Mouse (Mus musculus) adrenal gland, postnatal 25 days (tissue): ENCODE measurements around the gene Fzr1. TPM values are rescaled to one million over a fixed set of nuclear protein-coding genes. Genes with fewer than 3 reads are reported as not detected.

Source experiments
- DNase-seq: peaks from one replicate; pipeline ENCODE4 v3.0.0; 2021; ENCODE audit warnings: mixed read lengths
- total RNA-seq: library from RNA; stranded (reverse); gene quantifications from 2 replicates; pipeline ENCODE4 v1.2.3, GENCODE M21; 2021

Gene Fzr1
- total RNA-seq, 1 experiment from 2014 or later, result 51.6 TPM

DNA sequence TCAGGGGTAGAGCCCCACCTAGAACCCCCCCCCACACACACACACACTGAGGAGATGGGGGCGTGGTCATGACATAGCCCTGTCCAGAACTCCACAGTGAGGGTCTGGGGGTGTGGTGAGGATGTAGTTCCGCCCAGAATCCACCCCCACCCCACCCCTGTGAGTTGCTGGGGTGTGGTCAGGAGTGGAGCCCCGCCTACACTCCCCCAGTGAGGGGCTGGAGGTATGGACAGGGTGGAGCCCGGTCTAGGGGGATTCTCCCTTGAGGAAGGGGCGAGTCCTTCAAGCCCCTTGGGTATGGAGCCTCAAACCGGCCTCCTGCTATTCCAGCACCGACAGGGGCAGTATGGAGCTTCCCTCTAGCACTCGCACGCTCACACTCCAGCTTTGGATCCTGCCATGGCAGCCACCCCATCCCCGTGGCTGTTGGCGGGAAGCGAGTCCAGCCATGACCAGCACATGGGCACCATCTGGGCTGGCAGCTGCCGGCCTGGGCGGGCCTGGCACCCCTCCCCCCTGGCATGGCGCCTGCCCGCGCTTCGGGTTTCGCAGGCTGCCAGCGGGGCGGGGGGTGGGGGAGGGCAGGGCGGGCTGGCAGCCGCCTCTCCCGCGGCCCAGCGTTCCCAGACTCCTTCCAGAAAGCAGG, 38.4 kb upstream of the Fzr1 start:
- peak; percentile 86 for DNase-seq

DNA sequence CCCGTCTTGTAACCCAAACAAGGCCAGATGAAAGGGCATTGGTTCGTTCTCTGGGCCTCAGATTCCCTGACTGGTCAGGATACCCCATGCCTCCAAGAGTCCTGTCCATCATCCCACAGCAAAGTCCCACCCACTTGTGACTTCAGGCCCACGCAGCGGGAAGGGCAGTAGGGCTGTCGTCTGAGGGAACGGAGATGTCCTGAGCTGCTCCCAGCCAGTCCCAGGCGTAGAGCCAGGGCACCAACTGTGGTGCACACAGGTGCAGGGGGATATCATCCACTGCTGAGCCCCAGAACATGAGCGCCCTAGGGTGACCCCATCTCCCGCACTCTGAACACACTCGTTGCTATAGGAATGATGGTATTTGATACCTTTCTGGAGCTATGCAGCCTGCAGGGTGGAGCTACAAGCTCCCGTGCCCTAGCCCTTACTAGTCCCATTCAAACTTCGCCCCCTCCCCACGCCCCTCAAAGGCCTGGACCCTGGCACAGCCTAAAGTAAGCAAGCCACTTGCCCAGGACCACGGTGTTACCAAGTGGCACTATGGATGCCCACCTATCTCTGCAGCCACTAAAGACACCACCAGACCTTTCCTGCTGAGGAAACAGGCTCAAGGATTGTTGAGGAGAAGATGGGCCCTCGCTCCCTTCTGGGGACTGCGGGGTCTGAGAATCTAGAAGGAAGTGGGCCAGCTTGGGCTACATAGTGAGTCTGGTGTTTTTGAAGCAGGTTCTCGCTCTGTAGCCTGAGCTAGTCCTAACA, 37.4 kb upstream of the Fzr1 start:
- peak; percentile 2 for DNase-seq

DNA sequence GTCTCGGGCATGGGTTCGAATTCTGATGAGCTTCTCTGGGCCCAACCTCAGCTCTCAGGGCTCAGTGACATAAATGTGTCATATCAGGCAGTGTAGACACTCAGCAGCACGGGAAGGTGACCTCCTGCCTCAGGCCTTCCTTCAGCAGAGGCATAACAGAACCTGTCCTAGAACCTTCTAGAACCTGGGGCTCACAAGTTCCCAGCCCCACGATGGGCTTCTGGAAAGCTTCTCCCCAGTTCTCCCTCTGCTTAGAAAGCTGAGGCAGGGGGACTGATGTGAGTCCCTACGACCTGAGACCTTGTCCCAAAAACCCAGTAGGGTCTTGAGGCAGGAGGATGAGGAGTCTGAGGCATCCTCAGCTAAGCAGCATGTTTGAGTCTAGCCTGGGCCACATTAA, 36.8 kb upstream of the Fzr1 start:
- DNase-seq, result no peak

DNA sequence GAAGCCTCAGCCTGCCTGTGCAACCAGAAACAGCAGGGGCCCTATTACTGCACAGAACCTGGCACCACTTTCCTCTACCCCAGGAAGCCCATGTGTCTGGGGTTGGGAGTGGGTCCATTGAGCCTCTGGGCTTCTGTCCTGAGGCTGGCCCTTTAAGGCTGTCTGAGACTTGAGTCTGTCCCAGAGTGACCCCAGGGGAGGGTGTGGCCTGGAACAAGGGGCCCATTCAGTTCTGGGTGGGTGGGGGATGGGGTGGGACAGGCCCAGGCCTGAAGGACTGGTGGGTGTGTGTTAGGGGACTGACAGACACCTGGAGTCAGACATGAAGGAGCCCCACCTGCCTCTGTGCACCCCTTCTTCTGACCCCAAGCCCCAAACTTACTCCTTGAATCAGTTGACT, 36.4 kb upstream of the Fzr1 start:
- DNase-seq, result no peak

DNA sequence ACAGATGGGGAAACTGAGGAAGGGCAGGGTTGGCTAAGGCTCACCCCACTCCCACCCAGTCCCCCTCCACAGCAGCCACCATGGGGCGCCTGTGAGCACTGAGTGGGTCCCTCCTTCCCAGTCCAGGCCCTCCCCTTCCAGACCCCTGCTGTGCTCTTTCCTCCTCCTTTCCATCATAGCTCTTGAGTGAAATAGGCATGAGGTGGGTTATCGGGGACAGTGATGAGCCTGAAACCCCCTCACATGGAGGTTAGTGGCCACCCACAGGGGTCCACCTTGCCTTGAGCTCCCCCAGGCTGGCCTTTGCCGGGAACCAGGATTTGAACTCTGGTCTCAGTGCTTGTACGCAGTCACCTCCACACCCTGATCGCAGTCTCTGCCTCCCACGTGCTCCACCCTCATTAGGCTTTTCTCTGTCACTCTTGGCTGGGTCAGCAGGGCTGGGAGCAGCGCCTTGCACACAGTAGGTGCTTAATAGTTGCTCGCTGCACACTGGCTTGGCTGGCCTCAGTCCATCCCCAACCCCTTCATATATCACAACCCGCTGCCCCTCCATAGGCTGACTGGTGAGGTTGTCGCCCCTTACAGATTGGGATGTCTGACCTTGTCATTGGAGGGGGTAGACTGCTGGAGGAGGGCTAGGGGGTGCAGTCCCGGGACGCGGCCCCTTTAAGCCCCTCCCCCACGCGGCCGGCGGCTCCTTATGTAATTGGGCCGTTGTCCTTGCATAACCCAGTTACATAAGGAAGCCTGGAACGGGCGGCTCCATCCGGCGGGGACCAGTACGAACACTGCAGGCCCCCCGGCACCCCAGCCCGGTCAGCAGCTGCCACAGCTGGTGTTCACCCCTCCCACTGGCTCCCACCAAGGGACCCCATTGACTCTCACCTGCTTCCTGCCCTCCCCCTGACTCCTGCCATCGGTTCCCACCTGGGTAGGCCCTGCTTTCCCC, 35.3 kb upstream of the Fzr1 start:
- peak; percentile 87 for DNase-seq

DNA sequence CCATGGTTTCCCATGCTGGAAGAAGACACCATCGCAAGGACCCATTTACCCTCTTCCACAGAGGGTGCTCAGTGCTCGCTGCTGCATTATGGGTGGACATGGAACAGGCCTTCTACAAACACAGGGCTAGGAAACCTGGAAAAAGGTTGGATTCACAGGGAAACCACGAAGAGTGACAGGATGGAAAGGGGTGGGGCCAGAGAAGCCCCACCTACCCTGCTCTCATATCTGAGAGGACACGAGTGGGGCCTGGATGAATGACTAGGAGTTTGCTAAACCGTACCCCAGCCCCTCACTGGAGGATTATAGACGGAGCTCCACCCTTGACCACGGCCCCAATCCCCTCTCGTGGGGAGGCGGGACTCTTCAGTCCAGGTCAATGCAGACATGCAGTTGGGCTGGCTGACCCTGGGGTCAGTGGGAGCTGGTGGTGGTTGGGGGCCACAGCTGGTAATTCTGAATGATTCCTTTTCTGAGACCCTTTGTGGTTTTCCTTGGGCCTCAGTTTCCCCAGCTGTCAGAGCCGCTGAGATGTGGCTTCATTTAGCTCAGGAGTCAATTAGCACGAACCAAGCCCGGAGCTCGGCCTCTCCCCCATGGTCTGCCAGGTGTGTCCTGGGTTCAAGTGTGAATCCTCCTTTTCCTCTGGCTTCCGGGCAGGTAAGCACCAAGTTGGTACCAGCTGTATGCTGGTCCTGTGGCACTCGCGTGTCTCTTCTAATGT, 34.4 kb upstream of the Fzr1 start:
- DNase-seq, result no peak

DNA sequence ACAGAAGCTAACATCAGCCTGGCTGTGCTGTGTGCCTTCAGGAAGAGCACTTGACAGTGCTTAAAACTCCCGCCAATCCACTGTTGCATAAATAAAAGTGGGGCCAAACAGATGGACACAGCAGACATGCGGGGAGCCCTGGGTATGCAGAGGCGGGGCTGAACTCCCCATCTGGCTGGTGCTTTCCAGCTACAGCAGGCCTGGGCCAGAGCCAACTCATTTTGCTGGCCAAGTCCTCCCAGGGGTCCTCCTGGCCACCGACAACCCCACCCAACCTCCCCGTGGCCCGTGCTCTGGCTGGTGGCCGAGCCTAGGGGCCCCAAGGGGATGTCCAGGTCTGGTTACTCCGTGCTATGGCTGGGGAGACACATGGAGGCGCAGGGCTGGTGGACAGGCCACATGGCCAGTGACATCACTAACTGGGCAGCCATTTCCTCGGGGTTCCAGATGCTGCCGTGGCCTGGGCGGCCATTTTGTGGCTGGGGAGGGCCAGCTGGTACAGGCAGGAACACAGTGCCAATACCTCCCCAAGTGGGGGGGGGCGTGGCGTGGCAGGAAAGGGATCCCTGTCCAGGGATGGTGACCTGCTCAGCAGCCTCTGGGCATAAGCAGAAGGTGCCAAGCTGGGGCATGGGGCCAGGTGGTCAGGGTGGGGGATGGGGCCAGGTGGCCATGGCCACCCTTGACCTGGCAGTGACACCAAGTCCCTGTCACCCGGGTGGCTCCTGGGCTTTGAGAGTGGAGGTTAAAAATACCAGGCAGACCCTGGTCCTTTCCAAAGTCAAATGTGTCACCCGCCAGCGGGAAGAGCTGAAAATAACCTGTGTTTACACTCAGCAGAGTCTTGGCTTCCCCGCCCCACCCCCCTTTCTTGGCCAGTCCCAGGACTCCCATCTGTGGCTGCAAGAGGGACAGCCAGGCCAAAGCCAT, 33.4 kb upstream of the Fzr1 start:
- DNase-seq, result peak; percentile 81

DNA sequence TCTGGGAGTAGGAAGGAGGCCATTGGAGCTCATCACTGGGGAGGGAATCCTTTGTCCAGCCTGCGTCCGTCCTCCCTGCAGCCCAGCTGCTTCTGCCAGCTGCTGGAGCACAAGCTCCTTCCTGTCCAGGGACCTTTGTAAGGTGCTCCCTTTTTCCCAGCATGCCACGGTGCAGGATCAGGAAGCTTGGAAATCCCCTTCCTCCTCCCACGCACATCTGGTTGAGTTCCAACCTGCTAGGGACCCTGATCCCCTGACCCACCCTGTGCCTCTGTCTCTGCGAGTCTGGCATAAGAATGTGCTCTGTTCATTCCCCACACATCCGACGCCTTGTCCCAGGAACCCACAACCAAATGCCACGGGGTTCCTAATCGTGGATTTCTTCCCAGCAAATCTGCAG, 32.7 kb upstream of the Fzr1 start:
- DNase-seq, result no peak

DNA sequence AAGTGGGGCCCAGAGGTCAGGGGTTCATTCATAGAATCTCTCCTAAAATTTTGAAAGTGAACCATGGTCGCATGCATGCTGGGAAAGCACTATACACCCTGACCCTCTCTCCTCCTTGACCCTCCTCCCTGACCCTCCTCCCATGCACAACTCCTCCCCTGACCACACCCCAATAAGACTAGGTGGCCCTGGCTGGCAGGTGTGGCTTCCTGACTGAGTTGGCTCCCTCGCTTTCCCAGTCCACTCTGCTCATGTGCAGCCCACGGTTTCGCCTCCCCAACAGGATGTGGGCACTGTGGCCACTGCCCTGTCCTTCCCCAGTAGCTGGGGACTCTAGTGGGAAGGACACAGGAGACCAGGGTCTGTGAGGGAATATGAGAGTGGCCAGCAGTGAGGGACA, 32.0 kb upstream of the Fzr1 start:
- DNase-seq, result no peak

DNA sequence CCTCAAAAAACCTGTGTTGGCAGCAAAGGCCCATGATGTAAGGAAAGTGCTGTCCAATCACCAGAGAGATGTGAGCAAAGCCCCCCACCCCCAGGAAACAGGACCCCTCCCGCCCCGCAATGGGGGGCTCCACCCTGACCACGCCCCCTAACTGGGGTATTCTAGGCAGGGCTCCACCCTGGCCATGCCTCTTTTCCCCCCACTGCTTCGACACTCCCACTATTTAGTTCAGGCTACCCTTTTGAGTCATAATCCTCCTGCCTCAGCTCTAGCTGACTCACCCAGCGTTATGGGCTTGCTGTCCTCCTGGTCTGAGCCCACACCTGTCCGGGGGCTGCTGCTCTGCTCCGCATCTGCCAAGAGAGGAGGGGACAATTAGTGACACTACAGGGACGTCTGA, 31.0 kb upstream of the Fzr1 start:
- DNase-seq, result no peak

DNA sequence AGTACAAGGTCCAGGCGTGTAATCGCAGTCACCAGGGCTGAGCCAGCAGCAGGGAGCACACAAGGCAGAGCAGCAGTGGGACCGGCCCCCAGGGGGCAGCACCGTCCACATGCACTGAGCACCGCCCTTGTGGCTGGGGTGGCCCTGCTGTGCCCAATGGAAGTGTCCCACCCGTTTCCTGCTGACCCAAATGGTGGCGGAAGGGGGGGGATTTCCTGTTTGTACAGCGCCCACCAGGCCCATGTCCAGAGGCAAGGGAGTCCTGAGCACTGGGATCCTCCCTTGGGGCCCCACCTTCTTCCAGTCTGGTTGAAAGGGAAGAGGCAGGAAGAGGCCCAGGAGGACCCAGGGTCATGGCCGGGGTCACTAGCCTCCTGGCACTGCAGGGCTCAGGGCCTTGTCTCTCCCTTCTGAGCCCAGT, 30.6 kb upstream of the Fzr1 start:
- DNase-seq, result peak; percentile 86

DNA sequence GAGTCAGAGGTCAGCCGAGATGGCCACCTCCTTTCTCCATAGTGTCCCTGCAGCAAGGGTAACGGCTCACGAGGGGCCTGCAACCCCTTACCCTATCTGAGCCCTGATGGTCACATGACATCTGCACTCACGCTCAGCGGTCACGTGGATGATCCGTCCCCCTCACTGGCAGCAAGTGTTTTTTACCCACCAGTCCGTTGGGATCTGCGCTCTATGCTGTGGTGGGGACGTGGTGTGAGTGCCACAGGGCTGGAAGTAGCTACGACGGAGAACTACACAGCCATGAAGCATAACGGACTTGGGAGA, 30.1 kb upstream of the Fzr1 start:
- DNase-seq, result no peak

DNA sequence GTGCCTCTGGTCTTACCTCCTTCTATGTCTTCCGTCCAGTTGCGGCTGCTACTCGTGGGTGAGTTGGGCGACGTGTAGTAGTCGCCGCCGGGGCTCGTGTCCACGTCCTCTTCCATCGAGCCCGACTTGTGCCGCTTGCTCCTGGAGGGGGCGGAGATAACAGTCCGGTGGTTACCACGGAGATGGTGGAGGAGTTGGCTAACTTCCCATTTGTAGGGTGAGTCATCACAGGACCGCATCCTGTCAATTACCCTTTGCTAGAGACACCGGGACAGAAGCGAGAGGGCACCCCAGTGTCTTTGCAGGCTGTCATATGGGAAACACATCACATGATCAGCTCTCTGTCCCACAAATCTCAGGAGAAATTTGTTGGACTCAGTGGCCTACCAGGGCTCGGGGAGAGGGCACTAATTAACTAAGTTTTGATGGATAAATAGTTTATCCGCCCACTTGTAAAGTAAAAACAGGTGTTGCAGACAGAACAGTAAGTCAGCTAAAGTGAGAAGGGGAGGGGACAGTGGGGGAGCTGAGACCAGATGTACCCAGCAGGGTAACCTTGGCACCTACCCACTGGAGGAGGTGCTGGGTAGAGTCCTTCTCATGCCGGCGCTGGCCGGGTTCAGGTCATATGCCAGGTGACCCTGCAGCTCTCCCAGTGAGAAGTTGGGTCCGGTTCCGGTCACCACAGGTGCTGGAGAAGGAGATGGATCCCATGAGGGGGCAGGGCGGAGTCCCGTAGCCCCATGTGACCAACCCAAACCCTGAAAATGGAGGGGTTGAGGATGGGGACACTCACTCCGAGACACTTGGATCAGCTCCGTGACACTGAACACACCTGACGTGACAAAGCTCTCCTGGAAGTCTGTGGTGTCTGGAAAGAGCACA, 29.5 kb upstream of the Fzr1 start:
- peak; percentile 79 for DNase-seq

DNA sequence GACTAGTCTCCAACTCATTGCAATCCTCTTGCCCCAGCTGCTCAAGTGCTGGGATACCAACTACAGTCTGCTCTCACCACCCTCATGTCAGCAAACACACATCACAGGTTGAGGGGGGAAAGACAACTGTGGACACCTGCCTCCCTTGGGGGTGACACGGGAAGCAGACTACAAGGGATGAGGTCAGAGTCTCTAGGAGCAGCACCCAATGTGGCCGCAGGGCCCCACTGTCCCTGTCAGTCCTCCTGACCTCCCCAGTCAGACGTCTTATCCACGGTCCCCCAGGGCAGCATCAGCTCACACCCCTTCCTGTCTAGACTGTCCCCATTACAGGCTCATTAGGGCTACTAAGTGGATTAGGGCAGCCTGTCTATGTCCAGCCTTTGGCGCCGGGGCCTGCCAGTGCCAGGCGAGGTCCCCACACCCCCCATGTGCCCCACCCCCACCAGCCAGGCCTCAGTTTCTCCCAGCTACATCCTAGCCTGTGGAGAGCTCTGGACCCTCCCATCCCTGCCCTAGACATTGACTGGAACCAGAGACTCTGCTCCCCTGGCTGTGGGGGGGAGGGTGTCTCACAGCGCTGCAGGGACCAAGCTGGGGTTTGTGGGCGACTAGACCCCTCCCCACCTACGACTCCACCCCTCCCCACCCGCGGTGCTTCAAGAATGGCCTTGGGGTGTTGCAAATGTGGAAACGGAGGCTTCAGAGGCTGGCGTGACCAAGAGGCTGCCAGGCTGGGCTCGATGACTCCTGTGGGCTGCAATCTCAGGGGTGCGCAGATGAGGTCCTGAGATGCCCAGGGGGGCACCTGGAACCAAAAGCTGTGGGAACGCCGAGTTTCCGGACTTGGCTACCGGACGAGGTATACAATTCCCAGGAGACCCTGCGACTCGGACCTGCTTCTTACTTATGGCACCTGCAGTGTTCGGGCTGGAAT, 28.5 kb upstream of the Fzr1 start:
- no peak for DNase-seq

DNA sequence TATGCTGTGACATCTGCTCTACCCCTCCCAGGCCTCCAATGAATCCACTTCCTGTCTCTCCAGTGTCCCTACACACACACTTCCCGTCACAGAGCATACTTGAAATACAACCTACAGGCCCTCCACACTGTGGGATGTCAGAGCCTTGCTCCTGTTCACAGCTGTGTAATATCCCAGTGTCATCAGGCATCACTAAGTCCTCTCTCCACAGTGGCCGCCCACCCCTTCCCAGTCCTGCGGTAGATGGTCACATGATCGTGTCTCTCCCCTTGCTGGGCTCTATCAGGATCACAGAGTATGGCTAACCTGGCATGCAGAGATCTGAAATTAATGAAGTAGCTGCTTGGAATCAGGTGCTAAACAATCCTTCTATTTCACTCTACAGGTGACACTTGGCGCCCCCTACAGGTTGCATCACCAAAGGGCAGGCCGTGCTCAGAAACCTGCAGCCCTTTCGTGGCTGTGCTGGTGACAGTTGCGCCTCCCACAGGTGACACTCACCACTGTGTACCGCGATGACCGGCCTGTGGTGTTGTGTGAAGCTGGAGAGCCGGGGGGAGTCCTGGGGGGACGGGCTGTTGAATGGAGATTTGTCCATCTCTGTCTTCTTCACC, 27.4 kb upstream of the Fzr1 start:
- peak; percentile 63 for DNase-seq

DNA sequence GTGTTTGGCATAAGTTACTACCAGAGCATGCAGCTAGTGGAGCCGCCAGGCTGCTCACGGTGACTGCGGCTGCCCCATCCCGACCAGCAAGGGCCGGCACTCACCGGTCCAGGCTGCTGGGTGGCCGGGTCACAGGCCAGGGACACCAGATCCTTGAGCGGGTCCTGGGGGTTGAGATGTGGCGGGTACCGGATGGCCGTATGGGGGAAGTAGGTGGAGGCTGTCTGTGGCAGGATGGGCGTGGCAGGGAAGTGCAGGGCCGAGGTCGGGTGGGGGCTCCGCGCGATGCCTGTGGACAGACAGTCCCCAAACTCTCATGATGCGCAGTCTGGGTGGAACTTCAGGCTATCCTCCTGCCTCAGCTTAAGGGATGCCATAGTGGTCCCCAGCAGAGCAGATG, 26.4 kb upstream of the Fzr1 start:
- no peak for DNase-seq

DNA sequence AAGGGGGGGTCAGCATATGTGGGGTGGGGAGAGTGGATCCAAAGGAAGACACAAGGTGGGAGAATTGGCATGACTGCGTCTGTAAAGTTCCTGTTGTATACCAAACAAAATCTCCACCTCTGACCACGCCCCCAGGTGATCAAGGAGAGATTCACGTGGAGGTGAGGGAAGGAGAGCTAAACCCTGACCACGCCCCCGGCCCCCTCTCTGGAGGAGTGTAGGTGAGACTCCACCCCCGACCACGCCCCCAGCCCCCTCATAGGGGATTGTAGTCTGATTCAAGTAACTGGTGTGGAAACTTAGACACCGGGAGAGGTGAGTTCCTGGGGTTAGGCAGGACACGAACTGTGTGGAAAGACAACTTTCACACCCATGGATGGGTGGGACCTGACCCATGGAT, 25.8 kb upstream of the Fzr1 start:
- no peak for DNase-seq

DNA sequence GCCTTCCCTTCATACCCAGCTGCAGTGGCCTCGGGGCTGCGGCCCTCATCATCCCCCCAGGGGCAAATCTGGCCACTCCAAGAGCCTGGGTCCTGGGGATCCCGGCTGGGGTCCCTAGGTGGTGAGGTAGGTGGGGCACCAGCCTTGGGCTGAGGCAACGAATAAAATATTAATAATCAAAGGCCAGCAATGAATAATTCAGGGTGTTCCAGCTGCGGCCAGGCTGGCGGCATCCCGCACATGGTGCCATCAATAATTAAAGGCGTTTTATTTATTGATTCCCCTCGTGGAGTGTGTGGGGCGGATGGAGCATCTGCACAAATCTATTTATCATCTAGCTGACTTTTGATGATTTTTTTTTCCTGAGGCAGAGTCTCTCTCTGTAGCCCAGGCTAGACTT, 25.2 kb upstream of the Fzr1 start:
- no peak for DNase-seq
